Mouse (Mus musculus) lung, postnatal 0 days (tissue): ENCODE measurements around the gene Cers1.

Source experiments
- CTCF ChIP-seq: IDR thresholded peaks from 2 replicates; pipeline ENCODE4 v1.5.1; 2016; ENCODE audit warnings: antibody characterized with exemption, mild to moderate bottlenecking
- EP300 ChIP-seq: IDR thresholded peaks from 2 replicates; pipeline ENCODE4 v1.6.1; 2016; ENCODE audit warnings: antibody characterized with exemption, mild to moderate bottlenecking, control low read depth

GRCm38 (mm10) chr8:70351035-70351999, 35.7 kb downstream of the Cers1 start:
- TF ChIP-seq CTCF = no peak
- no peak for TF ChIP-seq EP300
